Mouse (Mus musculus) adrenal gland, adult 2 months (tissue): ENCODE data around the gene Fibp. TPM values are rescaled to one million over a fixed set of nuclear protein-coding genes. Genes with fewer than 3 reads are reported as not detected.

Source experiments
- DNase-seq: peaks from one replicate; pipeline ENCODE4 v3.0.0; 2021
- polyA plus RNA-seq: library from polyadenylated mRNA; depleted of rRNA; stranded (reverse); fragments of >200 nt; gene quantifications from 2 replicates; pipeline ENCODE4 v1.2.3, GENCODE M21; 2012
- total RNA-seq, 2 experiments: library from RNA; stranded (reverse); gene quantifications; 2 replicates each; pipeline ENCODE4 v1.2.3; 2021

Fibp gene
- total and polyA plus RNA-seq, 3 experiments = 85.1 to 94.8 (median 89.9) TPM

DNA sequence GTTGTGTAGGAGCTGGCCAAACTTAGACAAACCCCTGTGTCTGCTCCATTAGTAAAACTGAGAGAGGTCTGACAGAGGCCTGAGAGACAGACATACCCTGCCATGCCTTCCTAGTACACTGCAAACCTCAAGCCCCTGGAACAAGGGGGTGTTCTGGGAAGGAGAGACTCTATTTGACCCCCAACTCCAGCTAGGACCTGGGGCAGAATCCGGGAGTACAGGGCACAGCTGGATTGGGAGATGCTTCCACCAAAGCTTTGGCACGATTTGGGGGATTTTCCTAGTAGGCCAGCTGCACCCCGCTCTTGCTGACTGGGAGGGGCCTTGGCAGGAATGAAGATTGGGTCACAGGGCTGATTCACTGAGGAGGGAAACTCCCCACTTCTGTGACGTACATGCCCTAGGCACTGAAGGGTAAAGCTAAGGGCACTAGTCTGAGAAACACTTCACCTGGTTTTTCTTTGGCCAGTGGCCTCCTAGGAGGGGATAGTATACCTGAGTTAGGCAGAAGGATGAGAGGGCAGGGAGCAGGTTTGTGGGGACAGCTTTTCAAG, 28.4 kb upstream of the Fibp start:
- DNase-seq = peak; percentile 68

DNA sequence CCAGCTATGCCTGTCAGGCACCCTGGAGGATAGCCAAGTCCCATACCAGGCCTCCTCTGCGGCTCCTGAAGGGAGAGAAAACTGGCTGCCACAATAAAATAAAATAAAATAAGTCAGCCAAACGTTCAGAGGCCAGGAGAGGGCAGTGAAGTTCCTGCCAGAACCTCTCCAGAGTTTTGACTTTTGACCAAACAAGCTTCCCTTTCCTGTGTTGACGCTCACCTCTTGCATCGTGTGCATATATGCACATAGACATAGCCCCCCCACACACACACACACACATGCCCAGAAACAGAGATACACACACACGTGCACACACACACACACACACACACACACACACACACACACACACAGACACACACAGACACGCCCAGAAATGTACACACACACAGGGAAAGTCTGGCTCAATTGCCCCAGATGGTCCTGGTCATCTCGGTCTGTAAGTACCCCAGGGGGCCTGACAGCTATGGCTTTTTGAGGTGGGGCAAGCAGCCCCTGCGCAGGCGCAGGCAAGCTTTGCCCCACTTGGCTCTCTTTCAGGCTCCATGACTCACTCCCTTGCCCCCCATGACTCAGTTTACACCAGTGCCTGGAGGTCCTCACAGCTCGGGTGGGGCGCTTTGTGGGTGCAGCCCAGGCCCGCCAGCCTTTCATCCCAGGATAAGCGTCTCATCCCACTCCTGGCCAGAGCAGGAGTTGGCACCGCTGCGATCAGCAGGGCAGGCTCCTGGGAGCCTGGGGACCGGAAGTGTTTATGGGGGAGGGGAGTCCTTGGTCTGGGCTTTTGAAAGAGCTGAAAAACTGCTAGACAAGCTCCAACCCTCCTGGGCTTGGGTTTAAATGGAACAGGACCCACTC, 27.2 kb upstream of the Fibp start:
- peak; percentile 73 for DNase-seq

DNA sequence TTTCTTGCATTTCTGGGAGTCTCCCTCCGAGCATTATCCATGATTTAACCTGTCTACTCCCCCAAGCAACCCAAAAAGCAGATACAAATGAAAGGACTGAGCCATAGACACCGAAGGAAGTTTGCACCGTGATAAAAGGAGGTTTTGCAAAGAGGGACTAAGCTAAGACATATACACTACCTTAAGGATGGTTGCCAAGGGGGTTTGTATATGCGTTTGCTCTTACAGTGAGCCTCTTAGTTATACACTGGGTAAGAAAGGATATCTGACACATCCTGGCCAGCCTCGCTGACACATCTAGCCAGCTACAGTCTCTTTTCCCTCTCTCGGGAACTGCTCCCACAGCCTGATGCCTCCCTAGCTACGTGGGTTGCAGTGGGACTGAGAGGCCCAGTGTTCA, 26.5 kb upstream of the Fibp start:
- no peak for DNase-seq

DNA sequence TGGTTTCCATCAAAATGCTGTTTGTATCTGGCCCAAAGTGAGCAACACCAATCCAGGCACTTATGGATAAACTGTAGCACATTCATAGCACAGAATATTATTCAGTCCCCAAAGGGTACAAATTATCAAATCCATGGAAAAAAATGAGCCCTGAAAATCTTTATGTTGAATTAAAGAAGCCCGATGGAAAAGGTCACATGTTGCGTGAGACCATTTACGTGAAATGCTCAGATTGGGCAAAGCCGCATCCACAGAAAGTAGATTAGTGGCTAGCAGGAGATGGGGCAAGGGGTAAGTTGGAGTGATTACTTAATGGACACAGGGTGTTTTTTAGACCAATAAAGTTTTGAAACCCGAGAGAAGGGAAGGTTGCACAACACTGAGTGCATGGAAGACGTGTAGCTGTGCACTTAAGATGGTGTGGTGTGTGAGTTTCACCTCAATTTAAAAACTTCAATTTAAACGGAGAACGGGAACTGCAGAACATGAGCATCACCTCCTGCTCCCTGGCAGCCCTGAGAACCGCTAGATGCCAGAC, 16.0 kb upstream of the Fibp start:
- no peak for DNase-seq

- no peak for DNase-seq
Observed at GRCm38 (mm10) chr19:5444954-5445353, 15.5 kb upstream of the Fibp start.

DNA sequence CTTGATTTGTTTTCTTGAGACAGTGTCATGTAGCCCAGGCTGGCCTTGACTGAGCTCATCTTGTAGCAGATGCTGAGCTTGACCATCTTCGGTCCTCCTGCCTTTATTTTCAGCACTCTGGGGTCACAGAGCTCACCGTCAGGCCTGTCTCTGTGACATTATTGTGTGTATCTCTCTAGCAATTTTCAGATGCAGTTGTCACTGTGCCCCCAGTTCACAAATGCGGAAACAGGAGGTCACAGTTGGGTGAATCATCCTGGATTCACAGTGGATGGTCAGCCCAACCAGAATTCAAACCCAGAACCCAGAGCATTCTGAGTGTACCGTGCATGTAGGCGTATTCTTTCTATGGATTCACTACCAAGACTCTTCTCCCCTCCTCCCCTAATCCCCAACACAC, 14.7 kb upstream of the Fibp start:
- no peak for DNase-seq

DNA sequence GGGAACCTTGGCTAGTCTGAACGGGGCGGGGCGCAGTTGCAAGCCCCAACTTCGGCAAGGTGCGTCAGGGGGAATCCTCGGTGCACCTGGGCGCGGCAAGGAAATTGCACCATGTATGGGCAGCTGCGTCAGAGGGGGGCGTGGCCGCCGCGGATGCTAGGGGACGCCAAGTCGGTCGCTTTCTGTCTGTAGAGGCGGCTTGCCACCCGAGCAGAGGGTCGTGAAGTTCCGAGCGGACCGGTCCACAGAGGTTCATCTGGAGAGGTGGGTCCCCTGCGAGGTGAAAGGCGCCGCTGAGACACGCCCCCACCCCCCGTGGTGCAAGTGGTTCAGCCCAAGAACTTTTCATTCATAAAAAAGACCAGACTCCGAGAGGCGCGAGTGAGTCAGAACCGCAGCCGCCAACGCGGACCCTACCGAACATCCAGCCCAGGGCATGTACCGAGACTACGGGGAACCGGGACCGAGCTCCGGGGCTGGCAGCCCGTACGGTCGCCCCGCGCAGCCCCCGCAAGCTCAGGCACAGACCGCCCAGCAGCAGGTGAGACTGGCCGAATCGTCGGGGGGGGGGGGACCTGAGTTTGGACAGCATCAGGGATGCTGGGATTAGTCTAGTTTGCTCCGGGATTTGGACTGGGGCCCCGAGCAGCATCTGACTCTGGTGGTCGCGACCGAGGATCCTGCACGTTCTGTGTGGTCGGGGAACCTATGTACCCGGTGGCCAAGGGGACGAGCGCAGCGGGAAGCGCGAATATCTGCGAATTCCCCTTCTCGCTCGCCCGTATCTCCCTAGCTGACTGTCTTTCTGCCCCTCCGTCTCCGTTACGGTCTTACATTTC, 12.7 kb upstream of the Fibp start, which contains the start of gene Fosl1:
TSS of gene Fosl1 (plus strand) at position 33 of the 839 bp plus-strand sequence.
- peak; percentile 84 for DNase-seq

DNA sequence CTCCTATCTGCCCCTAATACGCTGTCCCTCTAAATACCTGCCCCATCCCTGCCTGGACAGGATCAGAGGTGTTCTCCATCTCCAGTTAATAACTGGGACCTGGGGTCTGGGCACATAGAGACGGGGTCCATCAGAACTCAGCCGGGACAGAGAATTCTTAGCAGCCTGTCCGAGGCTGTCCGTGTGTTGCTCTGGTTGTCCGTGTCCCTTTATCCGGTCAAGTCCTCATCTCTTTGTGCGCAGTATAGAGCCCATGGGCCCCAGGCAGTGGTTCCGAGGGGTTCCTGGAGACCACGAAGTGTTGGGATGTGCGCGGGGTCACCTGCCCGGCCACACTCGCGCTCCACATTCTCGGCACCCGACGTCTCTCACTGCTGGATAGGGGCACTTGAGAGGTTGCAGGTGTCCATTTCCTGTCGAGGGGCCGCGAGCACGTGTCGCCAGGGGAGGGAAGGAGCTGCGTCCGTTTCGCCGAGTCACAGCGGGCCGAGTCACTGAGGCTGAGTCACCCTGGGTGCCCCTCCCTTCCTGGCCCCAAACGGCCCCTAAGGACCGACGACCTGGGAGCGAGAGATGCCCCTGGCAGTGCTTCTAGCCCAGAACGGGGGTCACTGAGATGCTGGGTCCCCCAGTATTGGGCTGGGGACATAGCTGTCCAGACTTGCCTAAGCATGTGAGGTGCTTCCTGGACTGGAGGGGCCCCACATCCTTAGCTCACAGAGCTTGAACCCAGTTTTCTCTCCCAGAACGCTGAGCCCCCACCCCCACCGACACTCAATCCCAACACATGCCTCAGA, 11.9 kb upstream of the Fibp start:
- peak; percentile 79 for DNase-seq

GRCm38 (mm10) chr19:5449673-5450072, 10.7 kb upstream of the Fibp start:
- no peak for DNase-seq

GRCm38 (mm10) chr19:5451766-5452165, 8.6 kb upstream of the Fibp start:
- DNase-seq = no peak

GRCm38 (mm10) chr19:5455037-5455436, 5.4 kb upstream of the Fibp start:
- no peak for DNase-seq

DNA sequence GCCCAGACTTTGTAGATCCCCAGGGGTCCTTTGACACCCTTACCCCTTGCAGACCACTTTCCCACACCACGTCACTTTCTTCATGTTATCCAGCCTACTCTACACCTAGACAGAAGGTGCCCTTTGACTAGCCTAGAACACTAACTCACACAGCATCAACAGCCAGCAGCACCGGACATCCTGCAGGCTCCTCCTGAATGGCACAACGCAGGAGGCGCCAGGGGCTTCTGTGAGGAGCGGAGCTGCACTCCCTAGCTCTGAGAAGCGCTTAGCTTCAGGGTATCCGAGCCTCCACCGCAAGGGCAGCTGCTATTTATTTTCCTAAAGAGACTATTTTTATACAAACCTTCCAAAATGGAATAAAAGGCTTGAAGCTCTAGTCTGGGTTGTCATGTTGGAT, 4.8 kb upstream of the Fibp start:
- DNase-seq = no peak

DNA sequence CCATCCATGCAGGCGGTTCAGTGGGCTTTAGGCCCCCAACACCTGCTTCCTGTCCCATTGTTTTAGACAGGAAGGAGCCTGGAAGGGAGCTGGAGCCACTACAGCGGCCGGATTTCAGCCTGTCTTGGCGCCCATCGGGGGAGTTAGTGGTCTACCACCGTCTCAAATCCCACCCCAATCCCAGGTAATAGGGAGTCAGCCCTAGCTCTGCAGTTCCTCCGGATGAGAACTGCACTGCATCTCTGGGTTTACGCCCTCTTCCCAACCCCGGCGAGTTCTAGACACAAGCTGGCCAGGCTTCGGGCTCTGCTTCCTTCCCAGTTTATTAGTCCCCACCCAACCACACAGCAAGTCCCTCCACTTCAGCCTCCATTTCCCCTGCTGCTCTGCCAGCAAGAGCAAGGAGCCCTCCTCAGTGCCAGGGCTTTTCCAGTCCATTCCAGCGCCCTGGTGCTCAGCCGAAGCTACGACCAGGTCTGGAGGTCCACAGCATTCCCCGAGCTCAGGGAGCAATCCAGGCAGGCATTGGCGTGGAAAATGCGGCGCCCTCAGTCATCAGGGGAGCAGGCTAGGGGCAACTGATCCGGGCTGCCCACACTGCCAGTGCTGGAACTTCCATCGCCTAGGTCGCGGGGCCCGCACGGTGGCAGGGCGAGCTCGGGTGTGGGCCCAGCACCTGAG, 4.0 kb upstream of the Fibp start:
- DNase-seq = no peak

GRCm38 (mm10) chr19:5456922-5457745, 3.3 kb upstream of the Fibp start:
- DNase-seq = peak; percentile 97

GRCm38 (mm10) chr19:5457746-5458442, 2.5 kb upstream of the Fibp start, which contains the start of gene Ccdc85b:
Gene Ccdc85b (minus strand): TSS chr19:5457894.
- no peak for DNase-seq

DNA sequence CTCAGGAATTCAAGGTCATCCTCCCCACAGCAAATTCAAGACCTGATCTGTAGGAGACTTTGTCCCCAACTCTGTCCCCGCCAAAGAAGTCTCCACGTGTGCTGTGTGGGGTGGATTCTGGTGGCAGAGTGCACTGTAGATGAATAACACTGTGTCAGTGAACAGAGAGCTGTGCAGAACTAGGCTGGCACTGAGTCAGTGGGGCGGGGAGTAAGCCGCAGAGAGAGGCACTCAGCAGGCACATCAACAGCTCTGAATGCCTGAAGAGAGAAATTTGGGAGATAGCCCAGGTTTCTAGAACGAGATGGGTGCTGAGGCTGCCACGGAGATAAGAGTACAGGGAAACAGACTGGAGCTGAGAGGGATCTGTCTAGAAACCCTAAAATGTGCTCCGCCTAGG, 1.4 kb upstream of the Fibp start:
- DNase-seq = no peak

GRCm38 (mm10) chr19:5459896-5460295, 519 bp upstream of the Fibp start:
- DNase-seq = no peak

DNA sequence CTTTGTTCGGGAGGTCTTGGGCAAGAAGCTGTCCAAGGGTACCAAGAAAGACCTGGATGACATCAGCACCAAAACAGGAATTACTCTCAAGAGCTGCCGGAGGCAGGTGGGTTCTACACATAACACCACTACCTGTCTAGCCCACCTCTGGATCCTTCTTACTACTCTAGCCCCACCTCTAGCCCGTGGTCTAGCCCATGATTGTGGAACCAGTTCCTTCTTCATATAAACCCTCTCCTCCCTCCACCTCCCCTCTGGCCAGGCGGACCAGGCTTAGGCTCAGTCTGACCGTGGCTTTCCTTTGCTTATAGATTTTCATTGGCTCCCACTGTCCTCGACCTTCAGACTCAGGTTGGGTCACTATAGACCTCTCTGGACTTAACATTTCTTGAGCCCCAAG, 996 bp downstream of the Fibp start:
- no peak for DNase-seq

DNA sequence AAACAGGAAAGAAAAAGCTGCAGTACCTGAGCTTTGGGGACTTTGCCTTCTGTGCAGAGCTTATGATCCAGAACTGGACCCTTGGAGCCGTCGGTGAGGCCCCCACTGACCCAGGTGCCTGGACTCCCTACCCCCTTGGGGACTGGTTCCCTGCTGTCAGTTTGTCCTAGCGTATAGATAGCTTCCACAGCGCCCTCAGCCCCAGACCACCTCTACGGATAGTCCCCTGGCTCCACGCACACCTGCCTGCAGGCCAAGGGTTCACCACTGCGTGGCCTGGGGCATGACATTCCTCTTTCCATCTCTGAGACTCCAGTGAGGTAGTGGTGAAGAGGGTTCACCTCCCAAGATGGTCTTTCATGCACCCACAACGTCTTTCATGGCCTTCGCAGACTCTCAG, 2.8 kb downstream of the Fibp start:
- DNase-seq = no peak
